12 mouse cellular contexts compared by ENCODE assay signal in the genomic region with DNA sequence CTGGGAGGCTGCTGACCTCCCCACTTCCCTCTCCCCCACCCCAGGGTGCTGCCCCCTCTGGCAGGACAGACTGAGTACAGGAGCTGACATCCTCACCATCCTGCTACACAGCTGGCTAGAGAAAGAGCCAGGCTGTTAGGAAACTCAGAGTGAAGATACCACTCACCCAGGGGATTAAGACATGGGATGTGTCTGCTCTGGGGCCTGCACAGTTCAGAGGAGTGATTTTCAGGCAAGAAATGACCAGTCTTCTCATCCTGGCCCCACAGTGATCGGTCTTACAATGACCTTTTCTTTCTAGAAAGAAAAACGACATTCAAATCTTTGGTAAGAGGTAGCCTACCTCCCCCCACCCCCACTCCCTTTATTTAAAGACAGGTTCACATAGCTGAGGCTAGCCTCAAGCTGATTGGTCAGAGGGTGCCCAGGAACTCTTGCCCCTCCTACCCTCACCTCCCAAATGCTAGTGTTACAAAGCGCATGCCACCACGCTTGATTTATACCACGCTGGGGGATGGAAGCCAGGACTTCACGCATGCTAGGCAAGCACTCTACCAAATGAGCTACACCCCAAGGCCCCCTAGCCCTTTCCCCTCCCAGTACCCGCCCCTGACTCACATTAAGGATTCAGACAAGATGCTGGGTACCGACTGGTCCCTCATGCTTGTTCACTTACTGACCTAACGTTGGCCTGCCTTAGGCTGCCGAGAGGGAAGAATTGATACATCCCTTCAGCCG.
DNase-seq lines count a peak whose midpoint lies in the region; ATAC-seq and TF ChIP-seq lines count a peak whose summit lies in the region.
"Had no signal": no experiment of that assay in that cellular context is flagged by ENCODE, and none has a peak within 500 bp of the region (broad histone marks: within the 10 kb centered on the region; RNA-seq: fewer than 3 reads in every experiment).

No protein-coding gene starts in this region.

- no peak for DNase-seq in heart, adult 8-10 months (ENCODE audit: low spot score)
- DNase-seq in lung, postnatal 0 days (ENCODE audit: low spot score) = no peak
- no peak for DNase-seq in lung, postnatal 36 days
- DNase-seq in limb, embryonic 11.5 days (ENCODE audit: low spot score) = peak; percentile 59
- no peak for DNase-seq in stomach, postnatal 0 days (ENCODE audit: low spot score)
- no peak for DNase-seq in liver, embryonic 11.5 days (ENCODE audit: low spot score)
- no peak for DNase-seq in left cerebral cortex, postnatal 36 days (ENCODE audit: low spot score in 2 of 2)
- DNase-seq: B cell, adult 2 months; gastrocnemius, postnatal 25 days had no signal

- no peaks in the 10 kb centered on the region for H3K9me3 ChIP-seq in heart, embryonic 16.5 days (replicated peaks; ENCODE audit: control insufficient read depth, low read length)
- no peaks in the 10 kb centered on the region for H3K9me3 ChIP-seq in lung, postnatal 0 days (ENCODE audit: low read length)
- H3K9me3 ChIP-seq in limb, embryonic 11.5 days (ENCODE audit: control insufficient read depth, low read length) = no peaks in the 10 kb centered on the region
- H3K9me3 ChIP-seq in stomach, postnatal 0 days (ENCODE audit: control insufficient read depth, low read length) = no peaks in the 10 kb centered on the region
- no peaks in the 10 kb centered on the region for H3K9me3 ChIP-seq in liver, embryonic 11.5 days (ENCODE audit: control insufficient read depth, low read length)

- intact Hi-C loops in left cerebral cortex, postnatal 36 days (cut with DNase I) = no loop called here

- no peak overlapping the region for H3K4me2 ChIP-seq in heart, embryonic 16.5 days (ENCODE audit: low read depth, low read length)
- no peak overlapping the region for H3K4me2 ChIP-seq in lung, postnatal 0 days (replicated peaks; ENCODE audit: low read depth, low read length)
- no peak overlapping the region for H3K4me2 ChIP-seq in limb, embryonic 11.5 days (ENCODE audit: low read depth, severe bottlenecking)
- no peak overlapping the region for H3K4me2 ChIP-seq in stomach, postnatal 0 days (replicated peaks; ENCODE audit: low read depth)
- no peak overlapping the region for H3K4me2 ChIP-seq in liver, embryonic 11.5 days

- H3K4me3 ChIP-seq in heart, embryonic 16.5 days (ENCODE audit: low read length) = no peak overlapping the region
- no peak overlapping the region for H3K4me3 ChIP-seq in lung, postnatal 0 days (ENCODE audit: low read depth, low read length)
- H3K4me3 ChIP-seq in limb, embryonic 11.5 days (ENCODE audit: low read depth, low read length) = no peak overlapping the region
- no peak overlapping the region for H3K4me3 ChIP-seq in stomach, postnatal 0 days (ENCODE audit: low read depth, low read length)
- H3K4me3 ChIP-seq in liver, embryonic 11.5 days (ENCODE audit: low read depth, low read length) = no peak overlapping the region

- H3K27me3 ChIP-seq in heart, embryonic 16.5 days (ENCODE audit: control insufficient read depth, insufficient read depth, low read length) = no peaks in the 10 kb centered on the region; the same call in 1 of the 2 replicates
- H3K27me3 ChIP-seq in lung, postnatal 0 days (replicated peaks; ENCODE audit: insufficient read depth, low read length) = no peaks in the 10 kb centered on the region
- H3K27me3 ChIP-seq in limb, embryonic 11.5 days (ENCODE audit: control insufficient read depth, insufficient read depth, low read length) = no peaks in the 10 kb centered on the region
- H3K27me3 ChIP-seq in stomach, postnatal 0 days (ENCODE audit: control insufficient read depth, insufficient read depth, low read length) = no peaks in the 10 kb centered on the region
- H3K27me3 ChIP-seq in liver, embryonic 11.5 days (replicated peaks; ENCODE audit: control insufficient read depth, insufficient read depth, low read length) = no peaks in the 10 kb centered on the region

- 0 out of 2 replicates have a peak, but pooled peaks cover 2% of the 10 kb centered on the region for H3K4me1 ChIP-seq in heart, embryonic 16.5 days (ENCODE audit: control insufficient read depth, insufficient read depth, low read length)
- 0 out of 2 replicates have a peak, but pooled peaks cover 4% of the 10 kb centered on the region for H3K4me1 ChIP-seq in lung, postnatal 0 days (ENCODE audit: insufficient read depth, low read depth, low read length)
- H3K4me1 ChIP-seq in limb, embryonic 11.5 days (ENCODE audit: control insufficient read depth, insufficient read depth, low read length) = peaks cover 14% of the 10 kb centered on the region
- no peaks in the 10 kb centered on the region for H3K4me1 ChIP-seq in stomach, postnatal 0 days (replicated peaks; ENCODE audit: control insufficient read depth, insufficient read depth)
- H3K4me1 ChIP-seq in liver, embryonic 11.5 days (replicated peaks; ENCODE audit: control insufficient read depth, insufficient read depth, low read length) = no peaks in the 10 kb centered on the region

- TF ChIP-seq EP300 in lung, postnatal 0 days (IDR thresholded peaks at IDR 0.05) = no peak
- TF ChIP-seq EP300 in stomach, postnatal 0 days (optimal IDR thresholded peaks at IDR 0.05) = no peak

- TF ChIP-seq CTCF in lung, postnatal 0 days (IDR thresholded peaks at IDR 0.05) = peak; percentile 36
- TF ChIP-seq CTCF in stomach, postnatal 0 days (IDR thresholded peaks at IDR 0.05; ENCODE audit: low read depth) = peak; percentile 25; the same call in 1 of the 2 replicates

- H3K9ac ChIP-seq in heart, embryonic 16.5 days (ENCODE audit: low read length) = no peak overlapping the region
- no peak overlapping the region for H3K9ac ChIP-seq in lung, postnatal 0 days (replicated peaks; ENCODE audit: low read depth)
- H3K9ac ChIP-seq in limb, embryonic 11.5 days (ENCODE audit: low read length) = no peak overlapping the region
- H3K9ac ChIP-seq in stomach, postnatal 0 days (ENCODE audit: low read length) = no peak overlapping the region
- H3K9ac ChIP-seq in liver, embryonic 11.5 days (ENCODE audit: low read depth, low read length) = no peak overlapping the region

- H3K27ac ChIP-seq in heart, embryonic 16.5 days (ENCODE audit: low read length) = 0 out of 2 replicates have a peak overlapping the region, but pooled peaks have one; percentile 29
- H3K27ac ChIP-seq in lung, postnatal 0 days (ENCODE audit: low read length) = 0 out of 2 replicates have a peak overlapping the region, but pooled peaks have one; percentile 52
- H3K27ac ChIP-seq in limb, embryonic 11.5 days (replicated peaks; ENCODE audit: low read depth, low read length) = no peak overlapping the region
- no peak overlapping the region for H3K27ac ChIP-seq in stomach, postnatal 0 days (replicated peaks)
- no peak overlapping the region for H3K27ac ChIP-seq in liver, embryonic 11.5 days (ENCODE audit: low read depth, low read length)
- H3K27ac ChIP-seq: macrophage had no signal

- 72% methylated on average over 11 of the region's 11 CpGs for WGBS in heart, embryonic 16.5 days
- WGBS in lung, postnatal 0 days = 44% methylated on average over 11 of the region's 11 CpGs
- 43% methylated on average over 11 of the region's 11 CpGs for WGBS in limb, embryonic 11.5 days
- 55% methylated on average over 11 of the region's 11 CpGs for WGBS in stomach, postnatal 0 days
- WGBS in liver, embryonic 11.5 days = 69% methylated on average over 11 of the region's 11 CpGs

- ATAC-seq in heart, embryonic 16.5 days (replicated peaks; ENCODE audit: extremely low read depth, insufficient read depth, low FRiP score) = no peak
- peak; percentile 3 for ATAC-seq in lung, postnatal 0 days
- peak; percentile 40 for ATAC-seq in limb, embryonic 11.5 days (ENCODE audit: insufficient number of reproducible peaks, low FRiP score, low TSS enrichment, low read depth)
- ATAC-seq in stomach, postnatal 0 days (ENCODE audit: low FRiP score, low TSS enrichment) = 0 out of 2 replicates have a peak, but pooled peaks have one; percentile 7
- no peak for ATAC-seq in liver, embryonic 11.5 days (replicated peaks; ENCODE audit: low FRiP score)
- ATAC-seq: forebrain, embryonic 16.5 days had no signal

- H3K36me3 ChIP-seq in heart, embryonic 16.5 days (ENCODE audit: control insufficient read depth, insufficient read depth) = no peaks in the 10 kb centered on the region
- no peaks in the 10 kb centered on the region for H3K36me3 ChIP-seq in lung, postnatal 0 days (ENCODE audit: insufficient read depth, low read length)
- no peaks in the 10 kb centered on the region for H3K36me3 ChIP-seq in limb, embryonic 11.5 days (ENCODE audit: control insufficient read depth, insufficient read depth, low read length)
- no peaks in the 10 kb centered on the region for H3K36me3 ChIP-seq in stomach, postnatal 0 days (ENCODE audit: control insufficient read depth, insufficient read depth, low read length)
- H3K36me3 ChIP-seq in liver, embryonic 11.5 days (ENCODE audit: control insufficient read depth, insufficient read depth, low read length) = no peaks in the 10 kb centered on the region

Comparison
In these comparisons a context has a peak if more than half of its experiments do, and no peak if none do; other contexts are left out.
1. ATAC-seq: peak in lung, postnatal 0 days (single experiment), limb, embryonic 11.5 days (single experiment) and stomach, postnatal 0 days (single experiment); none in heart, embryonic 16.5 days (single experiment) and liver, embryonic 11.5 days (single experiment).
2. H3K27ac ChIP-seq: peak in heart, embryonic 16.5 days (single experiment) and lung, postnatal 0 days (single experiment); none in limb, embryonic 11.5 days (single experiment), stomach, postnatal 0 days (single experiment) and liver, embryonic 11.5 days (single experiment).